Mouse (Mus musculus) heart, adult 2 months (tissue): ENCODE data around the gene Pgbd1. TPM values are rescaled to one million over a fixed set of nuclear protein-coding genes. Genes with fewer than 3 reads are reported as not detected.
"Not testable (repeated sequence)": the region's sequence is repeated elsewhere in the genome, so short reads cannot be mapped to it uniquely, and the experiment has no call there.

ENCODE experiments used
- DNase-seq, 2 experiments: peaks; one replicate each; pipeline ENCODE4 v3.0.0; 2021
- H3K27ac ChIP-seq: fragments of 200-600 bp; 2 replicates; pipeline ENCODE4 v1.8.1; 2022
- H3K27me3 ChIP-seq: fragments of 200-500 bp; 2 replicates; pipeline ENCODE4 v1.6.1; 2012; ENCODE audit warnings: mild to moderate bottlenecking, low read length, inconsistent platforms, mixed read lengths; ENCODE audit not compliant: control insufficient read depth, insufficient read depth
- H3K36me3 ChIP-seq: fragments of 200-500 bp; 2 replicates; pipeline ENCODE4 v1.6.1; 2012; ENCODE audit warnings: low read length, inconsistent platforms; ENCODE audit not compliant: control insufficient read depth, insufficient read depth
- H3K4me1 ChIP-seq: fragments of 200-500 bp; 2 replicates; pipeline ENCODE4 v1.6.1; 2011; ENCODE audit warnings: low read length; ENCODE audit not compliant: control insufficient read depth, insufficient read depth
- H3K4me3 ChIP-seq: fragments of 200-600 bp; 2 replicates; pipeline ENCODE4 v1.8.1; 2022
- H3K79me2 ChIP-seq: fragments of 200-500 bp; replicated peaks from 2 replicates; pipeline ENCODE4 v1.6.1; 2012; ENCODE audit warnings: mild to moderate bottlenecking, inconsistent platforms, low read length, moderate library complexity, mixed read lengths; ENCODE audit not compliant: control insufficient read depth, insufficient read depth
- H3K9ac ChIP-seq: fragments of 200-500 bp; 2 replicates; pipeline ENCODE4 v1.6.1; 2012; ENCODE audit warnings: low read depth, mild to moderate bottlenecking, control low read depth, inconsistent platforms, low read length, mixed read lengths
- CTCF ChIP-seq: fragments of 200-600 bp; IDR thresholded peaks from 2 replicates; pipeline ENCODE4 v1.8.1; 2022; ENCODE audit warnings: antibody characterized with exemption, mild to moderate bottlenecking, moderate library complexity
- EP300 ChIP-seq: fragments of 200-500 bp; IDR thresholded peaks from 2 replicates; pipeline ENCODE4 v1.6.1; 2011; ENCODE audit warnings: low read depth, low read length, control low read depth; ENCODE audit not compliant: insufficient read depth
- POLR2A ChIP-seq: fragments of 200-500 bp; IDR thresholded peaks from 2 replicates; pipeline ENCODE4 v1.6.1; 2011; ENCODE audit warnings: mild to moderate bottlenecking, low read depth, low read length, control low read depth; ENCODE audit not compliant: insufficient read depth
- WGBS: fragments of 180-500 bp; shearing (Covaris S2); methylation state at CpG from one replicate; pipeline ENCODE4 v1.1.7; 2018; 5-methylcytosine and 5-hydroxymethylcytosine counted together
- intact Hi-C: fragments of 180-260 bp; cut with DNase I; formaldehyde crosslinking; loops from one replicate; pipeline ENCODE4 v1.15.1; 2025
- polyA plus RNA-seq: library from polyadenylated mRNA; depleted of rRNA; stranded (reverse); fragments of >200 nt; gene quantifications from 2 replicates; pipeline ENCODE4 v1.2.3, GENCODE M21; 2012
- total RNA-seq, 2 experiments: library from RNA; stranded (reverse); gene quantifications; 2 replicates each; pipeline ENCODE4 v1.2.3; 2021

Pgbd1 gene
- total and polyA plus RNA-seq, 3 experiments = 0.41 to 0.50 (median 0.43) TPM

DNA sequence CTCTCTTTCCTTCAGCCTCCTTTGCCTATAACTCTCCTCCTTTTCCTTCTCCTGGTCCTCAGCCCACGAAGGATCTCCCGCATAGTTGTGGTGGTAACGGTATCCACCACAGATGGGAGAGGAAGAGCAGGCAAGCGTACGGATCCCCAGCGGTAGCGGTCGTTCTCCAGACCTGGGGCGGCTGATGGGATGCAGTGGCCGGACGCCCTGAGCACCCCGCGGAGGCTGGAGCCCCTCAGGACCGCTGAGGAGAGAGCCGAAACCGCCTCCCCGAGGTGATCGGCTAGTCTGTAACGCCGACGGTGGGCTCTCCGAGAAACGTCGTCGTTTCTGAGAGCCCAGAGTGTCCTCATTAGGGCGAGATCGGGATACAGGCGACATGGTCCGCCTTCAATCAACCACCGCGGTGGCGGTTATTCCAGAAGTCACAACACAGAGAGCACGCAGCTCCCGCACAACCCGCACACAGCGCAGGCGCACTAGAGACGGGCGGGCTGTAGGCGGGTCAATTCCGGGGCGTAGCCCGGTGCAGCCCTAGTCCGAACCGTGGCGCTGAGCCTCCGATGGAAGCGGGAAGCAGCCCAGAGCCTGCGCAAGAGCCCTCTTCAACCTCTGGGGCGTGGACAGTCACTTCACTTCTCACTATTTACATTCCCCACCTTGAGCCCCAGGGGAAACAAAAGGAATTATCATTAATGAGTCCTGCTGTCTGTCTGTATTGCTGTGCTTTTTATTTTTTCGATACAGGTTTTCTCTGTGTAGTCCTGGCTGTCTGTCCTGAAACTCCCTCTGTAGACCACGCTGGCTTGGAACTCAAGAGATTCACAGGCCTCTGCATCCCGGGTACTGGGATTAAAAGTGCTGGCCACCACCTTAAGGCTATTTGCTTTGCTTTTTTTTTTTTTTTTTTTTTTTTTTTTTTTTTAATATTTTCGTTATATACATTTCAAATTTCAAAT, 27.5 kb upstream of the Pgbd1 start, which contains the start of gene Nkapl:
TSS of gene Nkapl (minus strand) at position 449 of the 959 bp plus-strand sequence.
- WGBS = under 1% methylated on average over 54 of the region's 54 CpGs
- intact Hi-C loops = loop anchor here (5.0 kb wide), 2 partner anchors 66 to 106 kb away; partner anchors contain the start of genes Zkscan3 and Zscan12
- H3K27ac ChIP-seq = peak within 1 kb of the TSS; percentile 70

GRCm38 (mm10) chr13:21467336-21467735, 26.5 kb upstream of the Pgbd1 start:
- Histone ChIP-seq H3K36me3 (no peaks in the 10 kb centered on the region), H3K4me3 (no peak overlapping the region), H3K9ac (no peak overlapping the region), H3K27me3 (no peaks in the 10 kb centered on the region), H3K4me1 (no peaks in the 10 kb centered on the region; the same call in 1 of the 2 replicates), H3K27ac (no peak overlapping the region), H3K79me2 (no peaks in the 10 kb centered on the region)
- TF ChIP-seq EP300 (no peak), POLR2A (no peak), CTCF (no peak)
- WGBS = 87% methylated on average over 10 of the region's 10 CpGs
- no peak for DNase-seq
- intact Hi-C loops = loop anchor here (5.0 kb wide), 2 partner anchors 65 to 105 kb away; partner anchors contain the start of genes Zkscan3 and Zscan12

More for the DNA sequence above, 27.5 kb upstream of the Pgbd1 start, which contains the start of gene Nkapl:
- Histone ChIP-seq H3K36me3 (no peaks in the 10 kb centered on the region), H3K9ac (peak within 1 kb of the TSS; percentile 57), H3K27me3 (no peaks in the 10 kb centered on the region), H3K4me3 (peak within 1 kb of the TSS; percentile 64), H3K79me2 (no peaks in the 10 kb centered on the region), H3K4me1 (no peaks in the 10 kb centered on the region; the same call in 1 of the 2 replicates)
- TF ChIP-seq CTCF (peak; percentile 17; the same call in 1 of the 2 replicates), POLR2A (peak; percentile 89), EP300 (no peak)
- peak; percentile 87 to 90 for DNase-seq

DNA sequence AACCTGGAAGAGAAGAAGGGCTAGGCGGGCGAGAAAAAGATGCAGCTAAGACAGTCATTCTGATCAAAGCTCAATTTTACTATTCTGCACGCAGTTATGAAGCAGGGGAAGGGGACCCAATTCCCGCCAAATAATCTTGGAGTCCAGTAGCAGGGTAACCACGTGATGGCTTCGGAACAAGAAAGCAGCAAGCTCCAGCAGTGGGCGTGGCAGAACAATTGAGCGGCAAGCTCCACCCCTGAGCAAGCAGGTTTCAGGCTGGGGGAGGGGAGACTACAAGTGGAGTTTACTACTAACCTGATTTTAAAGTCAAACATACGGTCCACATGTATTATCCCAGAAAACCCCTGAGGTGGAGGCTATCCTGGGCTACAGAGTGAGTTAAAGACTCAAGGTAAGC, 21.7 kb upstream of the Pgbd1 start:
- H3K27ac ChIP-seq, H3K79me2 ChIP-seq, H3K9ac ChIP-seq, H3K4me1 ChIP-seq, DNase-seq, intact Hi-C loops, H3K27me3 ChIP-seq, H3K4me3 ChIP-seq, H3K36me3 ChIP-seq: not testable (repeated sequence)
- WGBS = 57% methylated on average over 9 of the region's 9 CpGs

- intact Hi-C loops = no loop called here
Measured at GRCm38 (mm10) chr13:21456347-21456746, 15.5 kb upstream of the Pgbd1 start.

GRCm38 (mm10) chr13:21454133-21454532, 13.3 kb upstream of the Pgbd1 start:
- Histone ChIP-seq H3K27me3 (no peaks in the 10 kb centered on the region), H3K79me2 (peaks cover 1% of the 10 kb centered on the region; the same call in 1 of the 2 replicates), H3K4me3 (no peak overlapping the region; the same call in 1 of the 2 replicates), H3K9ac (no peak overlapping the region), H3K4me1 (peaks cover 4% of the 10 kb centered on the region), H3K36me3 (peaks cover 29% of the 10 kb centered on the region), H3K27ac (peak overlapping the region; percentile 95; the same call in 1 of the 2 replicates)
- DNase-seq = no peak
- intact Hi-C loops = loop anchor here (5.0 kb wide), 1 partner anchor 282 kb away; no protein-coding TSS in a partner anchor
- 39% methylated on average over 3 of the region's 3 CpGs for WGBS
- no peak for TF ChIP-seq EP300

More at GRCm38 (mm10) chr13:21456347-21456746, 15.5 kb upstream of the Pgbd1 start:
- Histone ChIP-seq H3K4me1 (peaks cover 1% of the 10 kb centered on the region; the same call in 1 of the 2 replicates), H3K27me3 (no peaks in the 10 kb centered on the region), H3K4me3 (no peak overlapping the region), H3K36me3 (peaks cover 11% of the 10 kb centered on the region), H3K27ac (no peak overlapping the region), H3K79me2 (no peaks in the 10 kb centered on the region), H3K9ac (no peak overlapping the region)
- 22% methylated on average over 4 of the region's 4 CpGs for WGBS
- no peak for DNase-seq
- TF ChIP-seq POLR2A (no peak), CTCF (no peak), EP300 (no peak)
